Mouse (Mus musculus) intestine, postnatal 0 days (tissue): ENCODE results near the gene Men1. TPM values are rescaled to one million over a fixed set of nuclear protein-coding genes. Genes with fewer than 3 reads are reported as not detected.

ENCODE experiments used
- ATAC-seq: fragments of 200-750 bp; cut with Nextera tagmentation; 2 replicates; pipeline ENCODE4 v1.8.0; 2017; ENCODE audit warnings: mild to moderate bottlenecking, moderate TSS enrichment, moderate library complexity
- H3K27ac ChIP-seq: fragments of 300-500 bp; sonication (generic); 2 replicates; pipeline ENCODE4 v1.5.1; 2014; ENCODE audit warnings: mild to moderate bottlenecking, low read depth, low read length, moderate library complexity
- H3K27me3 ChIP-seq: fragments of 300-500 bp; sonication (generic); replicated peaks from 2 replicates; pipeline ENCODE4 v1.6.1; 2014; ENCODE audit warnings: low read length, mixed read lengths; ENCODE audit not compliant: control insufficient read depth, insufficient read depth
- H3K36me3 ChIP-seq: fragments of 300-500 bp; sonication (generic); 2 replicates; pipeline ENCODE4 v1.6.1; 2014; ENCODE audit warnings: mild to moderate bottlenecking, moderate library complexity; ENCODE audit not compliant: control insufficient read depth, insufficient read depth
- H3K4me1 ChIP-seq: fragments of 300-500 bp; sonication (generic); replicated peaks from 2 replicates; pipeline ENCODE4 v1.6.1; 2014; ENCODE audit warnings: antibody characterized with exemption, low read length, mixed read lengths; ENCODE audit not compliant: control insufficient read depth, insufficient read depth
- H3K4me2 ChIP-seq: fragments of 300-500 bp; sonication (generic); replicated peaks from 2 replicates; pipeline ENCODE4 v1.6.1; 2014; ENCODE audit warnings: low read depth, mild to moderate bottlenecking, moderate library complexity
- H3K4me3 ChIP-seq: fragments of 300-500 bp; sonication (generic); 2 replicates; pipeline ENCODE4 v1.5.1; 2014; ENCODE audit warnings: low read depth, low read length
- H3K9ac ChIP-seq: fragments of 300-500 bp; sonication (generic); 2 replicates; pipeline ENCODE4 v1.6.1; 2014; ENCODE audit warnings: mild to moderate bottlenecking, low read depth, low read length
- H3K9me3 ChIP-seq: fragments of 300-500 bp; sonication (generic); 2 replicates; pipeline ENCODE4 v1.6.1; 2016; ENCODE audit warnings: mixed run types; ENCODE audit not compliant: control insufficient read depth
- CTCF ChIP-seq: sonication (generic); IDR thresholded peaks from 2 replicates; pipeline ENCODE4 v1.5.1; 2016; ENCODE audit warnings: low read depth, mild to moderate bottlenecking, control low read depth, antibody characterized with exemption, moderate library complexity
- WGBS: fragments of 180-500 bp; shearing (Covaris S2); extraction: QIAGEN DNeasy Blood & Tissue Kit; methylation state at CpG from one replicate; pipeline ENCODE4 v1.1.7; 2014; 5-methylcytosine and 5-hydroxymethylcytosine counted together
- polyA plus RNA-seq: library from polyadenylated mRNA; unstranded; fragments of >200 nt; fragmentation: Nextera tagmentation; extraction: Ambion mirVana; gene quantifications from 2 replicates; pipeline ENCODE4 v1.2.1, GENCODE M21; 2015

The Men1 gene
- 17.1 and 19.6 TPM in 2 replicates for polyA plus RNA-seq

GRCm38 (mm10) chr19:6334673-6335457, at the start of gene Men1:
Gene Men1, plus strand, starts transcription at chr19:6334979.
- no peaks in the 10 kb centered on the region for H3K9me3 ChIP-seq
- peak within 1 kb of the TSS; percentile 57 for H3K27ac ChIP-seq
- peak; percentile 88 for ATAC-seq
- peaks cover 31% of the 10 kb centered on the region for H3K36me3 ChIP-seq
- H3K4me3 ChIP-seq: peak within 1 kb of the TSS; percentile 81
- no peaks in the 10 kb centered on the region for H3K27me3 ChIP-seq
- peak within 1 kb of the TSS; percentile 87 for H3K4me2 ChIP-seq
- H3K9ac ChIP-seq: peak within 1 kb of the TSS; percentile 67
- WGBS: under 1% methylated on average over 43 of the region's 43 CpGs
- TF ChIP-seq CTCF: peak; percentile 70
- no peaks in the 10 kb centered on the region for H3K4me1 ChIP-seq

- WGBS: 34% methylated on average over 8 of the region's 8 CpGs
- Histone ChIP-seq H3K4me2 (peak overlapping the region; percentile 30; the same call in 1 of the 2 replicates), H3K36me3 (peaks cover 51% of the 10 kb centered on the region), H3K4me1 (peaks cover 20% of the 10 kb centered on the region), H3K4me3 (no peak overlapping the region), H3K9ac (no peak overlapping the region; the same call in 1 of the 2 replicates), H3K27ac (peak overlapping the region; percentile 83), H3K27me3 (no peaks in the 10 kb centered on the region), H3K9me3 (no peaks in the 10 kb centered on the region)
- TF ChIP-seq CTCF: no peak
- ATAC-seq: peak; percentile 46
Observed at GRCm38 (mm10) chr19:6285226-6285625, 49.6 kb upstream of the Men1 start.

DNA sequence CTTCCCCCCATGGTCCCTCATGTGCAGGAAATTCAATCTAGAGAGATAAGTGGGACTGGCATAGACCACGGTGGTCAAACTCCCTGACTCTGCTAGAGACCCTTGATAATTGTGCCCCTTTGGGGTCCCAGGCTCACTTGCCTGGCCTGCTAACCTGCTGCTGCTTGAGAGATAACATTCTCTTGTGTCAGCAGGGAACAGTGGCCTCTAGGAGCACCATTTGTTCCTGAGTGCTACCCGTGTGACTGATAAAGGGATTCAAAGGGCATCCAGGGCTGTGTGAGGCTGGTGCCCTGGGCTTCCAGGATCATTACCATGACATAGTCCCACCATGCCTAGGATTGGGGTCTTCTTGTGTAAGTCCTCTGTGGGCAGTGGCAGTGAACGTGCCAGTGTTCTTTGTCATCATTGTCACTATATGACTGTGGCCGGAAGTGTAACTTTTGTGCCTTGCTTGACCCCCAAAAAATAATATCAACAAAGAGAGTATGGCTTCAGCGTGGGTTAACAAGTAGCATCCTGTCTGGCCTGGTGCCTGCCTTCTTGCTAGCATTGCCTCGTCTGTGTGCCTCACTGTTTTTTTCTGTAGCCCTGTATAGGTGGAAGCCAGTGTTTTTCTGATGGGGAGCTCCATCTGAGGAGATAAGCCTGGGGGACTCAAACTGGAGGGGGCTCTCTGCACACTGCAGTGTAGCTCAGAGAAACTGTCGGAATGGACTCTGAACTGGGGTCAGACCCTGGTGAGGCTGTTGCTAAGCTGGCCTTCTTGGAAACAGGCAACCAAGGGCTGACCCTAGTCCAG, 48.9 kb upstream of the Men1 start:
- Histone ChIP-seq H3K27me3 (no peaks in the 10 kb centered on the region), H3K9me3 (no peaks in the 10 kb centered on the region), H3K27ac (peak overlapping the region; percentile 83), H3K4me3 (no peak overlapping the region), H3K9ac (peak overlapping the region; percentile 23; the same call in 1 of the 2 replicates), H3K4me2 (peak overlapping the region; percentile 30), H3K4me1 (peaks cover 16% of the 10 kb centered on the region), H3K36me3 (peaks cover 46% of the 10 kb centered on the region)
- 36% methylated on average over 7 of the region's 7 CpGs for WGBS
- peak; percentile 71 for ATAC-seq
- TF ChIP-seq CTCF: peak; percentile 39

DNA sequence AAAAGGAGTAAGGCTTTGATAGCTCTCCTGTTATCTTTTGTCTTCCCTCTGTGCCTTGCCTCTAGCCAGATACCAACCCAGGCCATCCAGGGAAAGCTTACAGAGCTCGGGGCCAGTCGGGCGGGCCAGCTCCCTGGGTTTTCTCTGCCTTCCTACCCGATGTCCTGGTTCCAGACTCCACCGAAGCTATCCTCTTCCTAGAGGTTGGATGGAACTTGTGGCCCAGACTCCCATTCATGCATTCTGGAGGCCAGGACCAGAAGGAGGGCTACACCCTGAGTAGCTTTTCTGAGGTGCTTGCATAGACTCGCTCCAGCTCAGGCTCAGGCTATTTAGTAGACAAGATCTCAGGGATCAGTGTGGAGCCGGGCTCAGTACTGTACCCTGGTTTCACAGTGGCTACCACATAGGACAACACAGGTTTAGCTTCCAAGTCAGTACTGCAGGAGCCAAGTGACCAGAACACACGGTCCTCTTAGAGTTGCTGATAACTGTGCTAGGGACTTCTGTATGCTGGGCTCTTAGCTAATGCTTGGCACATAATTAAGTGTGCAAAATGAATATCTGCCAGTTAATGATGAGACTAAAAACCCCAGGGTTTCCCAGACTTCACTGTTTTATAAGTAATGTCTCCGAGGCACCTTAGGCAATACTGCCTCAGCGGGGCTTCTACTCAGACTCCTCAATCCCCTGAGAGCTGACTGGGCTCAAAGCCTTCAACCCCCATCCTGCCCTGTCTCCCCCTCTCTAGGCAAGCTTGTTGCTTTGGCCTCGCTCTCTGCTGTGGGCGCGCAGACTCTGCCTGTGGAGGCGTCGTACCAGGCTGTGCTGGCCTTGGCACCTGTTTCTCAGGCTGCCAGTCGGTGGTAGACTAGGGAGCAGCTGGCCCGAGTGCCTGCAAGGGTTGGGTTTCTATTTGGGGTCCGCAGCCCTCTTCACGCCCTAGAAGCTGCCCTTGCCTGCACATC, 48.1 kb upstream of the Men1 start:
- H3K4me2 ChIP-seq: no peak overlapping the region
- peaks cover 17% of the 10 kb centered on the region for H3K4me1 ChIP-seq
- WGBS: 79% methylated on average over 19 of the region's 19 CpGs
- no peaks in the 10 kb centered on the region for H3K27me3 ChIP-seq
- H3K9me3 ChIP-seq: no peaks in the 10 kb centered on the region
- H3K9ac ChIP-seq: no peak overlapping the region
- no peak for ATAC-seq
- peaks cover 37% of the 10 kb centered on the region for H3K36me3 ChIP-seq
- no peak for TF ChIP-seq CTCF
- H3K27ac ChIP-seq: peak overlapping the region; percentile 83
- no peak overlapping the region for H3K4me3 ChIP-seq

DNA sequence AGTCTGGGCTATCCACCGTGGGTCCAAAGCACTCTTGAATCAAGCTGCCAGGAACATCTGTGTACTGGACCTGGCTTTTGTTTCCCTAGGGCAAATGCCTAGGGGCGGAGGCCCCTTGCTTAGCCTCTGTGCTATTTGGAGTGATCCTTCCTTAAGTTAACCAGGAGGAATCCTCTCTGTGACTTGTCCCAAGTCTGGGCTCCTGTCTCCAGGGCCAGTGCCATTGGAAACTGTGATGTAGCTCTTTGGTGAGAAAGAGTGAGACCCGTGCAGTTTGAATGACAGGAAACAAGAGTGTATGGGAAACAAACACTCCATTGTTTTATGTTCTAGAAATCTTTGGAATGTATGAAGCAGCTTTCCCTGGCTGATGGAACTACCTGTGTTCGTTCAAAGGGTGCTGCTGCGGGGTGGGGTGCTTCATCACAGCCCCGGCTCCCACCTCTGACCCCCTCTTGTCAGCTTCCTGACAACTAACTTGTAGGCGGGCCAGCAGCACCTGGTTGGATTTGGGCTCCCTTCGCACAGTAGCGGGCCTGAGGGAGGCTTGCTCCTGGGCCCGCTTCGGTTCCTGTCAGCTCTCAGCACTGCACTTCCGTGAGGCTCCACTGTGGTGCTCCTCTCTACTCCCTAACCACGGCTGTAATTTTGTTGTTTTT, 46.4 kb upstream of the Men1 start:
- H3K27me3 ChIP-seq: no peaks in the 10 kb centered on the region
- WGBS: 57% methylated on average over 13 of the region's 13 CpGs
- H3K4me2 ChIP-seq: 0 out of 2 replicates have a peak overlapping the region, but pooled peaks have one; percentile 9
- TF ChIP-seq CTCF: no peak
- no peak for ATAC-seq
- H3K4me1 ChIP-seq: peaks cover 17% of the 10 kb centered on the region
- H3K36me3 ChIP-seq: peaks cover 35% of the 10 kb centered on the region; the same call in 1 of the 2 replicates
- H3K9me3 ChIP-seq: no peaks in the 10 kb centered on the region
- no peak overlapping the region for H3K4me3 ChIP-seq
- H3K27ac ChIP-seq: peak overlapping the region; percentile 64; the same call in 1 of the 2 replicates
- H3K9ac ChIP-seq: no peak overlapping the region
